ENCODE assay signal across 24 mouse cellular contexts in the genomic region with DNA sequence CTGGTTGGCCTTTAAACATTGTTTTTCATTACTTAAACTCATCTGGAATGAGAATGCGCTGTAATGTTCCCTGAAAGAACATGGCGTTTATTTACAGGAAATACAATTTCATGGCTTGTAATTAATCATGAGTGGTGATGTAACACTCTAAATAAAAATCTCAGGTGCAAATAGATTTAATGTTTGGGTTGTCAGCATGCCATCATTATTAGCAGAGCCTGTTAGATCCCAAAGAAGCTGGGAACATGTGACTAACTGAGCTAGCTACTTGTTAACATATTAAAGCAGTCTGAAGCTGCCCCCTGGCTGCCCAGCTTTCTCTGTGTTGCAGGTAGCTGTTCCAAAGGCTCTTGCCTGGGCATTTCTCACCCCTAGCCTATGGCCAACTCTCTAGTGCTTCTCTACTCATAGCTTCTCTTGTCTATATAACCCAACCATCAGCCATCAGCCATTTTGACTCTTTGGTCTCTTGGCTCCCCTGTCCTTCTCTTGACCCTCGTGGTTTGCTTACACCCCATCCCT. TPM values are rescaled to one million over a fixed set of nuclear protein-coding genes. Genes with fewer than 3 reads are reported as not detected.
A peak's percentile ranks its signal among the peaks of the same experiment; 100 is the strongest.
DNase-seq lines count a peak whose midpoint lies in the region; ATAC-seq and TF ChIP-seq lines count a peak whose summit lies in the region.
"Had no signal": no experiment of that assay in that cellular context is flagged by ENCODE, and none has a peak within 500 bp of the region (broad histone marks: within the 10 kb centered on the region; RNA-seq: fewer than 3 reads in every experiment).

No protein-coding gene starts in this region.

- H3K4me1 ChIP-seq in kidney, embryonic 14.5 days (ENCODE audit: control insufficient read depth, insufficient read depth, low read length): no peaks in the 10 kb centered on the region
- peaks cover 3 to 13% of the 10 kb centered on the region in 2 experiments for H3K4me1 ChIP-seq in MEL (ENCODE audit: control insufficient read depth in 1 of 2, insufficient read depth in 2 of 2, low read length in 2 of 2)
- no peaks in the 10 kb centered on the region for H3K4me1 ChIP-seq in stomach, postnatal 0 days (replicated peaks; ENCODE audit: control insufficient read depth, insufficient read depth)
- H3K4me1 ChIP-seq: embryonic facial prominence, embryonic 12.5 days; hindbrain, embryonic 12.5 days; limb, embryonic 10.5 days; midbrain, embryonic 10.5 days had no signal

- no peak for TF ChIP-seq POLR2A in MEL (IDR thresholded peaks at IDR 0.05; ENCODE audit: control insufficient read depth in 1 of 2, insufficient read depth in 1 of 2, low read depth in 1 of 2, low read length in 2 of 2, poor library complexity in 1 of 2)

- ATAC-seq in kidney, embryonic 14.5 days (ENCODE audit: low FRiP score, low TSS enrichment): no peak
- peak; percentile 36; the same call in 1 of the 2 replicates for ATAC-seq in stomach, postnatal 0 days (ENCODE audit: low FRiP score, low TSS enrichment)
- ATAC-seq: forebrain, embryonic 14.5 days had no signal

- H3K9me3 ChIP-seq in kidney, embryonic 14.5 days (ENCODE audit: control insufficient read depth, low read length): no peaks in the 10 kb centered on the region
- no peaks in the 10 kb centered on the region for H3K9me3 ChIP-seq in MEL (replicated peaks; ENCODE audit: insufficient read depth, low read length)
- no peaks in the 10 kb centered on the region for H3K9me3 ChIP-seq in stomach, postnatal 0 days (ENCODE audit: control insufficient read depth, low read length)
- H3K9me3 ChIP-seq: embryonic facial prominence, embryonic 12.5 days; hindbrain, embryonic 12.5 days; limb, embryonic 10.5 days; liver, embryonic 15.5 days; midbrain, embryonic 10.5 days had no signal

- H3K79me2 ChIP-seq in MEL (ENCODE audit: control insufficient read depth, insufficient read depth, low read length, poor library complexity): peaks cover under 1% of the 10 kb centered on the region; the same call in 1 of the 2 replicates

- H3K27ac ChIP-seq in kidney, embryonic 14.5 days (ENCODE audit: low read depth, low read length): no peak overlapping the region
- no peak overlapping the region for H3K27ac ChIP-seq in MEL (ENCODE audit: control insufficient read depth, low read depth, low read length)
- H3K27ac ChIP-seq in stomach, postnatal 0 days (replicated peaks): no peak overlapping the region
- H3K27ac ChIP-seq: embryonic facial prominence, embryonic 12.5 days; hindbrain, embryonic 12.5 days; left cerebral cortex, adult 2 months; limb, embryonic 10.5 days; liver, embryonic 15.5 days; macrophage; midbrain, embryonic 10.5 days had no signal

- 77% methylated on average over 3 of the region's 3 CpGs for WGBS in kidney, embryonic 14.5 days
- 73% methylated on average over 3 of the region's 3 CpGs for WGBS in stomach, postnatal 0 days

- TF ChIP-seq EP300 in MEL (IDR thresholded peaks at IDR 0.05; ENCODE audit: low read depth in 1 of 2, low read length in 2 of 2): no peak
- no peak for TF ChIP-seq EP300 in stomach, postnatal 0 days (optimal IDR thresholded peaks at IDR 0.05)

- peak; percentile 27 for DNase-seq in kidney, adult 9 months
- DNase-seq in lung, postnatal 36 days: peak; percentile 42
- no peak for DNase-seq in lung, postnatal 10 days
- no peak for DNase-seq in MEL (ENCODE audit: low read depth, low spot score)
- no peak for DNase-seq in stomach, postnatal 0 days (ENCODE audit: low spot score)
- DNase-seq in heart, postnatal 36 days: no peak
- DNase-seq: adrenal gland, adult 8-10 months; cerebellum, adult 9-11 months; gastrocnemius, postnatal 25 days; heart, postnatal 10 days; layer of hippocampus, adult 9-11 months; right cerebral cortex, postnatal 4 days; thymus, postnatal 14 days had no signal

- 0 out of 2 replicates have a peak, but pooled peaks have one; percentile 1 for TF ChIP-seq RAD21 in MEL (IDR thresholded peaks at IDR 0.05; ENCODE audit: low read depth, low read length)

- H3K36me3 ChIP-seq in kidney, embryonic 14.5 days (ENCODE audit: control insufficient read depth, insufficient read depth, low read length): no peaks in the 10 kb centered on the region
- H3K36me3 ChIP-seq in MEL (ENCODE audit: control insufficient read depth in 1 of 2, insufficient read depth in 2 of 2, low read length in 2 of 2): peaks cover 0 to 19% of the 10 kb centered on the region in 2 experiments; a peak in 2 of 4 replicates
- no peaks in the 10 kb centered on the region for H3K36me3 ChIP-seq in stomach, postnatal 0 days (ENCODE audit: control insufficient read depth, insufficient read depth, low read length)
- H3K36me3 ChIP-seq: embryonic facial prominence, embryonic 12.5 days; hindbrain, embryonic 12.5 days; limb, embryonic 10.5 days; liver, embryonic 15.5 days; midbrain, embryonic 10.5 days had no signal

- H3K4me2 ChIP-seq in kidney, embryonic 14.5 days (replicated peaks; ENCODE audit: low read depth, low read length): no peak overlapping the region
- H3K4me2 ChIP-seq in stomach, postnatal 0 days (replicated peaks; ENCODE audit: low read depth): no peak overlapping the region
- H3K4me2 ChIP-seq: embryonic facial prominence, embryonic 12.5 days; heart, embryonic 11.5 days; hindbrain, embryonic 12.5 days; liver, embryonic 15.5 days had no signal

- TF ChIP-seq CTCF in MEL (IDR thresholded peaks at IDR 0.05 in 2 of 3, conservative IDR thresholded peaks at IDR 0.05 in 1 of 3; ENCODE audit: control insufficient read depth in 1 of 3, insufficient read depth in 1 of 3, low read depth in 2 of 3, low read length in 3 of 3, poor library complexity in 1 of 3, severe bottlenecking in 1 of 3): no peak
- peak; percentile 44 for TF ChIP-seq CTCF in stomach, postnatal 0 days (IDR thresholded peaks at IDR 0.05; ENCODE audit: low read depth)

- no peak overlapping the region for H3K9ac ChIP-seq in kidney, embryonic 14.5 days (ENCODE audit: low read depth, low read length)
- H3K9ac ChIP-seq in MEL (ENCODE audit: control insufficient read depth, low read depth, low read length, poor library complexity, severe bottlenecking): no peak overlapping the region
- no peak overlapping the region for H3K9ac ChIP-seq in stomach, postnatal 0 days (ENCODE audit: low read length)
- H3K9ac ChIP-seq: embryonic facial prominence, embryonic 12.5 days; hindbrain, embryonic 12.5 days; liver, embryonic 15.5 days had no signal

- H3K4me3 ChIP-seq in kidney, embryonic 14.5 days (ENCODE audit: low read length): no peak overlapping the region
- H3K4me3 ChIP-seq in MEL (ENCODE audit: control insufficient read depth in 1 of 2, insufficient read depth in 1 of 2, low read depth in 2 of 2, low read length in 2 of 2): no peak overlapping the region
- no peak overlapping the region for H3K4me3 ChIP-seq in stomach, postnatal 0 days (ENCODE audit: low read depth, low read length)
- H3K4me3 ChIP-seq: embryonic facial prominence, embryonic 12.5 days; erythroblast, embryonic 14.5 days; hindbrain, embryonic 12.5 days; left cerebral cortex, adult 2 months; limb, embryonic 10.5 days; liver, embryonic 15.5 days; midbrain, embryonic 10.5 days had no signal

- H3K27me3 ChIP-seq in kidney, embryonic 14.5 days (ENCODE audit: control insufficient read depth, insufficient read depth, low read length): no peaks in the 10 kb centered on the region
- H3K27me3 ChIP-seq in MEL (ENCODE audit: control insufficient read depth in 1 of 2, insufficient read depth in 2 of 2, low read length in 2 of 2): no peaks in the 10 kb centered on the region
- H3K27me3 ChIP-seq in stomach, postnatal 0 days (ENCODE audit: control insufficient read depth, insufficient read depth, low read length): no peaks in the 10 kb centered on the region
- H3K27me3 ChIP-seq: embryonic facial prominence, embryonic 12.5 days; hindbrain, embryonic 12.5 days; liver, embryonic 15.5 days had no signal

- intact Hi-C loops in heart, postnatal 36 days (cut with DNase I): no loop called here

TF ChIP-seq in MEL, 35 proteins besides CTCF, POLR2A, EP300 and RAD21:
- TF ChIP-seq ZNF384 (IDR thresholded peaks at IDR 0.05; ENCODE audit: low read depth, low read length) (no peak), MYC (IDR thresholded peaks at IDR 0.05; ENCODE audit: low read depth, low read length) (no peak), MYB (IDR thresholded peaks at IDR 0.05; ENCODE audit: low read depth, low read length) (no peak), USF1 (IDR thresholded peaks at IDR 0.05; ENCODE audit: low read depth, low read length) (peak; percentile 49; the same call in 1 of the 2 replicates)
TF ChIP-seq in MEL: peak in this region for 1.

RNA-seq across cellular contexts. Expression of gene Cggbp1, which starts 26.9 kb away (rescaled TPM):
- 62.6 and 105 TPM in 2 replicates for polyA plus RNA-seq in kidney, embryonic 14.5 days (2014; fragmentation: Nextera tagmentation; extraction: Ambion mirVana)
- 35.1 and 36.3 TPM in 2 replicates for total RNA-seq in MEL (2012; rRNA removed)
- polyA plus RNA-seq in MEL (2012; ENCODE audit: insufficient read depth in 1 of 2, insufficient read length in 2 of 2, low read depth in 1 of 2, low replicate concordance in 2 of 2, missing spikeins in 1 of 2): 10 to 100 TPM; 62.2 to 65.5 TPM
- 32.0 and 36.2 TPM in 2 replicates for polyA plus RNA-seq in stomach, postnatal 0 days (2015; fragmentation: Nextera tagmentation; extraction: Ambion mirVana)
- total RNA-seq in heart, postnatal 36 days (2021): 10 to 100 TPM; 39.4 to 40.0 TPM

RNA-seq across cellular contexts. Expression of gene Zfp654, which starts 27.2 kb away (rescaled TPM):
- 5.0 and 8.6 TPM in 2 replicates for polyA plus RNA-seq in kidney, embryonic 14.5 days (2014; fragmentation: Nextera tagmentation; extraction: Ambion mirVana)
- total RNA-seq in MEL (2012; rRNA removed): 5.0 and 5.9 TPM in 2 replicates
- polyA plus RNA-seq in MEL (2012; ENCODE audit: insufficient read depth in 1 of 2, insufficient read length in 2 of 2, low read depth in 1 of 2, low replicate concordance in 2 of 2, missing spikeins in 1 of 2): 10 to 100 TPM in 1 of 2 experiments, 1 to 10 TPM in 1; 6.9 to 61.6 TPM
- 2.4 and 2.6 TPM in 2 replicates for polyA plus RNA-seq in stomach, postnatal 0 days (2015; fragmentation: Nextera tagmentation; extraction: Ambion mirVana)
- total RNA-seq in heart, postnatal 36 days (2021): 10 to 100 TPM in 1 of 2 experiments, 1 to 10 TPM in 1; 9.6 to 10.9 TPM

Comparison
In these comparisons a context has a peak if more than half of its experiments do, and no peak if none do; other contexts are left out.
1. DNase-seq: peak in kidney, adult 9 months (single experiment) and lung, postnatal 36 days (single experiment); none in lung, postnatal 10 days (single experiment), MEL (single experiment), stomach, postnatal 0 days (single experiment) and heart, postnatal 36 days (0 of 2).